Mouse (Mus musculus): Measurements from ENCODE around the gene Vmn2r109.
"Not testable (repeated sequence)": the region's sequence is repeated elsewhere in the genome, so short reads cannot be mapped to it uniquely, and the experiment has no call there.

Vmn2r109 gene

GRCm38 (mm10) chr17:20564656-20565055, at the start of gene Vmn2r109:
Vmn2r109 (minus strand) TSS chr17:20564756.
- no peak for DNase-seq (ENCODE audit: low spot score in 2 of 2)

GRCm38 (mm10) chr17:20596323-20596722, 31.8 kb upstream of the Vmn2r109 start, which contains the start of gene Vmn2r110:
Vmn2r110 (minus strand) TSS chr17:20596423.
- DNase-seq (ENCODE audit: low spot score in 2 of 2), result no peak

GRCm38 (mm10) chr17:20508247-20508646, 56.3 kb downstream of the Vmn2r109 start:
- DNase-seq (ENCODE audit: low spot score in 2 of 2), result not testable (repeated sequence)

- DNase-seq (ENCODE audit: low spot score in 2 of 2), result no peak
Measured at GRCm38 (mm10) chr17:20497858-20498257, 66.7 kb downstream of the Vmn2r109 start, which contains the start of gene Vmn1r225. Vmn1r225 (plus strand) TSS chr17:20498158.

All from cerebellum, postnatal 4 days (tissue).